Mouse (Mus musculus): Measurements from ENCODE around the gene Cacna2d2. TPM values are rescaled to one million over a fixed set of nuclear protein-coding genes. Genes with fewer than 3 reads are reported as not detected.

Cacna2d2 gene
- polyA plus RNA-seq, 1 experiment: not detected

- H3K4me1 ChIP-seq (ENCODE audit: control insufficient read depth, insufficient read depth, low read length): no peaks in the 10 kb centered on the region
- TF ChIP-seq POLR2A (IDR thresholded peaks at IDR 0.05; ENCODE audit: borderline replicate concordance, low read depth, low read length): no peak
- no peak for TF ChIP-seq CTCF (IDR thresholded peaks at IDR 0.05; ENCODE audit: low read depth, low read length)
- H3K27ac ChIP-seq (ENCODE audit: insufficient read depth, low read depth, low read length): no peak overlapping the region
- peak overlapping the region; percentile 12; the same call in 1 of the 2 replicates for H3K4me3 ChIP-seq (ENCODE audit: insufficient read depth, low read length)
These were observed 674 bp downstream of the Cacna2d2 start for GRCm38 (mm10) chr9:107400060-107400511.

DNA sequence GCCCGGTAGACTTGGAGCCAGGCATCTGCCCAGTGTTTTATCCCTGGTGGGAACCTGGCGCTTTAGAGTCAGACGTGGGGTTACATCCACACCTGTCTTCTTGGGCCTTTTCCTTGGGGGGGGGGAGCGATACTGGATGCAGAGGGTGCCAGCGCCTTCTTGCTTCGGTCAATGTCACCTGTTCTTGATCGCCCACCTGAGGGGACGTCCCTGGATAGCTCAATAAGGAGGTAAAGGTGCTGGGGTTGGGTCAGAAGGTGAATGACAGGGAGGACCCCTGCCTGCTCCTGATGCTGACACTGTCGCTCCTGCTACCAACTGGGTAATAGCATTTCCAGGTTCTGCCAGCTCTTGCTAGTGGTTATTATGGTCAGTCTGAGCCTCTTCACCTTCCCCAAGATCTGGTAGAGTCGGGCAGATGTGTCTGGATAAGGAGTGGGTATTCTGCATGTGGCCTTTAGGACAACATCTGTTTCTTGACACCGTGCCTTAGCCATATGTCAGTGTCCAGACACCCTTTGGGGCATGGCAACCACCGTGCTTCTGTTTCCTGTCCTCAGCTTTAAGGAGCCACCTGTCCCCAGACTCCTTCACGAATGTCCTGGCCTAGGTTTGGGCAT lies 1.4 kb downstream of the Cacna2d2 start:
- Histone ChIP-seq H3K4me1 (ENCODE audit: control insufficient read depth, insufficient read depth, low read length) (no peaks in the 10 kb centered on the region), H3K27ac (ENCODE audit: insufficient read depth, low read depth, low read length) (no peak overlapping the region), H3K4me3 (ENCODE audit: insufficient read depth, low read length) (no peak overlapping the region)
- no peak for TF ChIP-seq POLR2A (IDR thresholded peaks at IDR 0.05; ENCODE audit: borderline replicate concordance, low read depth, low read length)
- TF ChIP-seq CTCF (IDR thresholded peaks at IDR 0.05; ENCODE audit: low read depth, low read length): no peak

GRCm38 (mm10) chr9:107403116-107403515 lies 3.7 kb downstream of the Cacna2d2 start:
- no peaks in the 10 kb centered on the region for H3K4me1 ChIP-seq (ENCODE audit: control insufficient read depth, insufficient read depth, low read length)
- no peak overlapping the region for H3K27ac ChIP-seq (ENCODE audit: insufficient read depth, low read depth, low read length)
- no peak overlapping the region for H3K4me3 ChIP-seq (ENCODE audit: insufficient read depth, low read length)
- TF ChIP-seq POLR2A (IDR thresholded peaks at IDR 0.05; ENCODE audit: borderline replicate concordance, low read depth, low read length) (no peak), CTCF (IDR thresholded peaks at IDR 0.05; ENCODE audit: low read depth, low read length) (no peak)

DNA sequence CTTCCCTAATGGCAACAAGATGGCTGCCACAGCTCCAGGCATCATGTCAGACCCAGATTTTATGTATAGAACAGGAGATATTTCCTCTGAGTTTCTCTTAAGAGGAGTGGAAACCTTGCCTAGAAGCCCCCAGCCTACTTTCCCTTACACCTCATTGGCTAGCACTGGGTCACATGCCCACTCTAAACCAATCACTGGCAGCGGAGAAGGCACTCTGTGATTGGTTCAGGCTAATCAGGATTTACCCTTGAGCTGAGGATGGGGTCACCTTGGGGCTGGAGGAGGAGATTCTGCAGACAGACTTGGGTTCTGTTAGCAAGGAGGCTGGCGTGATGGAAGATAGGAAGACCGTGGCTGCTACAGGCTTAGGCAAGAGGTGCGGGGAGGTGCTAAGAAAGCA lies 10.0 kb downstream of the Cacna2d2 start:
- H3K27ac ChIP-seq (ENCODE audit: insufficient read depth, low read depth, low read length): no peak overlapping the region
- no peak overlapping the region for H3K4me3 ChIP-seq (ENCODE audit: insufficient read depth, low read length)
- H3K4me1 ChIP-seq (ENCODE audit: control insufficient read depth, insufficient read depth, low read length): no peaks in the 10 kb centered on the region
- TF ChIP-seq POLR2A (IDR thresholded peaks at IDR 0.05; ENCODE audit: borderline replicate concordance, low read depth, low read length) (no peak), CTCF (IDR thresholded peaks at IDR 0.05; ENCODE audit: low read depth, low read length) (no peak)

DNA sequence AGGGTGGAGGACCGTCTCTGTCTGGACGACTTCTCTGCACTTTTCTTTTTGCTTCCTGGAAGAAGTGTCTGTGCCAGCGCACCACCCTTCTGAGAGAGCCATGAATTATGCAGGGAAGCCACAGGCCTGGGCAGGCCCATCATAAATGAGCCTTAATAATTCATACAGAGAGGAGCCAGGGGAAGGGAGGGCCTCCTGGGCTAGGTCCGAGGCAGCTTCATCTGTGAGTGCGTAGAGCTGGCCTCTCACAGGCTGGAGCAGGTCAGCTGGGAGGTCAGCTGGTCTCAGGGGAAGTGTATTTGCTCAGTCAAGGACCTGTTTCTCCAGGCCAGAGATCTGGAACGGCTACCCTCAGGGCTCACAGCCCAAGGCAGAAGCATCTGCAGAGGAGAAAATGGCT lies 17.7 kb downstream of the Cacna2d2 start:
- no peak for TF ChIP-seq CTCF (IDR thresholded peaks at IDR 0.05; ENCODE audit: low read depth, low read length)
- TF ChIP-seq POLR2A (IDR thresholded peaks at IDR 0.05; ENCODE audit: borderline replicate concordance, low read depth, low read length): no peak
- Histone ChIP-seq H3K4me3 (ENCODE audit: insufficient read depth, low read length) (no peak overlapping the region), H3K4me1 (ENCODE audit: control insufficient read depth, insufficient read depth, low read length) (no peaks in the 10 kb centered on the region), H3K27ac (ENCODE audit: insufficient read depth, low read depth, low read length) (no peak overlapping the region)

DNA sequence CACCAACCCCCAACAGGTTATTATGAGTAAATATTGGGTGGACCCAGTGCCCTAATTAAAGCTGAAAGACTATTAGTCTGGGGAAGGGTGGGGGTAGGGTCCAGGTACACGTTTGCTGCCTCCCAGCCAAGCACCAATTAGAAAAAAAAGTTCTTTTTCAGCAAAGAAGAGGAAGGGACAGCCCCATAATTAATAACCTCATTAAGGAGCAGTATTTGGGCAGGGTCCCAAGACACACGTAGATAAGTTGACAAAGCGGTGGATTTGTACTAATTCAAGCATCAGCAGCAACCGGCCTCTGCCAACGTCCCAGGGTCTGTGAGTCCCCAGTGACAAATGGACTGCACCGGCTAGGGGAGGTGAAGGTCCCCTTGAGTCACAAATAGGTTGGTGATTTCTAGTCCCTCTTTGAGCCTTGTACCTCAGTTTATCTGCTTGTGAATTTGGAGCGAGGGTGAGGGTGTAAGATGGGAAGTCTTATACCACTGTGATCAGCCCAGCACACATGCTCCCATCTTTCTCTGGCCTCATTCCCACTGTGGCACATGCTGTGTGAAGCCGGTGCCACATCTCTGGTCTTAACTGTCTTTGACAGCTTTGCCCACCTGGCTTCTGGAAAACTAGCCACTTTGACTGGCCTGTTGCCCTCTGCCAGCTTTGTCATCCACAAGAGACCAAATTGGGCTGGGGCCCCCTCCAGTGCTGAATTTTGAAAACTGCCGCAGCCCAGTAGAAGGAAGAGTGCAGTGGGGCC lies 20.3 kb downstream of the Cacna2d2 start:
- Histone ChIP-seq H3K4me1 (ENCODE audit: control insufficient read depth, insufficient read depth, low read length) (no peaks in the 10 kb centered on the region), H3K4me3 (ENCODE audit: insufficient read depth, low read length) (no peak overlapping the region), H3K27ac (ENCODE audit: insufficient read depth, low read depth, low read length) (no peak overlapping the region)
- TF ChIP-seq POLR2A (IDR thresholded peaks at IDR 0.05; ENCODE audit: borderline replicate concordance, low read depth, low read length) (no peak), CTCF (IDR thresholded peaks at IDR 0.05; ENCODE audit: low read depth, low read length) (no peak)

- no peak overlapping the region for H3K4me3 ChIP-seq (ENCODE audit: insufficient read depth, low read length)
- TF ChIP-seq POLR2A (IDR thresholded peaks at IDR 0.05; ENCODE audit: borderline replicate concordance, low read depth, low read length) (no peak), CTCF (IDR thresholded peaks at IDR 0.05; ENCODE audit: low read depth, low read length) (no peak)
- H3K27ac ChIP-seq (ENCODE audit: insufficient read depth, low read depth, low read length): no peak overlapping the region
- no peaks in the 10 kb centered on the region for H3K4me1 ChIP-seq (ENCODE audit: control insufficient read depth, insufficient read depth, low read length)
These were observed 21.5 kb downstream of the Cacna2d2 start for GRCm38 (mm10) chr9:107420898-107421297.

- Histone ChIP-seq H3K27ac (ENCODE audit: insufficient read depth, low read depth, low read length) (no peak overlapping the region), H3K4me1 (ENCODE audit: control insufficient read depth, insufficient read depth, low read length) (no peaks in the 10 kb centered on the region), H3K4me3 (ENCODE audit: insufficient read depth, low read length) (no peak overlapping the region)
- TF ChIP-seq POLR2A (IDR thresholded peaks at IDR 0.05; ENCODE audit: borderline replicate concordance, low read depth, low read length) (no peak), CTCF (IDR thresholded peaks at IDR 0.05; ENCODE audit: low read depth, low read length) (no peak)
These were observed 23.5 kb downstream of the Cacna2d2 start for GRCm38 (mm10) chr9:107422878-107423277.

- no peaks in the 10 kb centered on the region for H3K4me1 ChIP-seq (ENCODE audit: control insufficient read depth, insufficient read depth, low read length)
- no peak overlapping the region for H3K4me3 ChIP-seq (ENCODE audit: insufficient read depth, low read length)
- no peak for TF ChIP-seq CTCF (IDR thresholded peaks at IDR 0.05; ENCODE audit: low read depth, low read length)
- TF ChIP-seq POLR2A (IDR thresholded peaks at IDR 0.05; ENCODE audit: borderline replicate concordance, low read depth, low read length): no peak
- no peak overlapping the region for H3K27ac ChIP-seq (ENCODE audit: insufficient read depth, low read depth, low read length)
These were observed 25.2 kb downstream of the Cacna2d2 start for GRCm38 (mm10) chr9:107424485-107425175.

GRCm38 (mm10) chr9:107427876-107428275 lies 28.5 kb downstream of the Cacna2d2 start:
- no peaks in the 10 kb centered on the region for H3K4me1 ChIP-seq (ENCODE audit: control insufficient read depth, insufficient read depth, low read length)
- no peak for TF ChIP-seq POLR2A (IDR thresholded peaks at IDR 0.05; ENCODE audit: borderline replicate concordance, low read depth, low read length)
- TF ChIP-seq CTCF (IDR thresholded peaks at IDR 0.05; ENCODE audit: low read depth, low read length): no peak
- H3K27ac ChIP-seq (ENCODE audit: insufficient read depth, low read depth, low read length): no peak overlapping the region
- no peak overlapping the region for H3K4me3 ChIP-seq (ENCODE audit: insufficient read depth, low read length)
